Mouse (Mus musculus) bone marrow macrophage, adult 2 months (primary cell): Measurements from ENCODE around the gene Cd22.
"Not testable (repeated sequence)": the region's sequence is repeated elsewhere in the genome, so short reads cannot be mapped to it uniquely, and the experiment has no call there.

Source experiments
- CTCF ChIP-seq: IDR thresholded peaks from 2 replicates; pipeline ENCODE4 v1.5.1; 2012; ENCODE audit warnings: low read depth, mild to moderate bottlenecking, low read length, moderate library complexity
- POLR2A ChIP-seq: IDR thresholded peaks from 2 replicates; pipeline ENCODE4 v1.6.1; 2012; ENCODE audit warnings: mild to moderate bottlenecking, low read depth, low read length, borderline replicate concordance

- TF ChIP-seq CTCF, POLR2A: not testable (repeated sequence)
Observed at GRCm38 (mm10) chr7:30922490-30922889, 42.3 kb upstream of the Cd22 start.
